Mouse (Mus musculus) thymus, adult 2 months (tissue): ENCODE measurements around the gene Ccdc106. TPM values are rescaled to one million over a fixed set of nuclear protein-coding genes. Genes with fewer than 3 reads are reported as not detected.

Source experiments
- DNase-seq: peaks from one replicate; pipeline ENCODE4 v3.0.0; 2021
- H3K27ac ChIP-seq: fragments of 200-500 bp; 2 replicates; pipeline ENCODE4 v1.5.1; 2012; ENCODE audit warnings: low read length, control low read depth; ENCODE audit not compliant: control insufficient read depth, insufficient read depth
- H3K27me3 ChIP-seq: fragments of 200-500 bp; 2 replicates; pipeline ENCODE4 v1.6.1; 2012; ENCODE audit warnings: mild to moderate bottlenecking, low read length, moderate library complexity, mixed read lengths; ENCODE audit not compliant: control insufficient read depth, insufficient read depth
- H3K36me3 ChIP-seq: fragments of 200-500 bp; 2 replicates; pipeline ENCODE4 v1.6.1; 2012; ENCODE audit warnings: mild to moderate bottlenecking, low read length, moderate library complexity; ENCODE audit not compliant: control insufficient read depth, insufficient read depth
- H3K4me1 ChIP-seq: fragments of 200-500 bp; replicated peaks from 2 replicates; pipeline ENCODE4 v1.6.1; 2012; ENCODE audit warnings: low read length; ENCODE audit not compliant: control insufficient read depth, insufficient read depth
- H3K4me3 ChIP-seq: fragments of 200-500 bp; 2 replicates; pipeline ENCODE4 v1.5.1; 2012; ENCODE audit warnings: mild to moderate bottlenecking, low read length, control low read depth, moderate library complexity; ENCODE audit not compliant: control insufficient read depth, insufficient read depth
- CTCF ChIP-seq: fragments of 200-500 bp; IDR thresholded peaks from 2 replicates; pipeline ENCODE4 v1.5.1; 2012; ENCODE audit warnings: mild to moderate bottlenecking, control low read depth, low read length, moderate library complexity, borderline replicate concordance; ENCODE audit not compliant: control insufficient read depth, poor library complexity, insufficient read depth; ENCODE audit errors: extremely low read depth
- POLR2A ChIP-seq: fragments of 200-500 bp; IDR thresholded peaks from 2 replicates; pipeline ENCODE4 v1.6.1; 2012; ENCODE audit warnings: mild to moderate bottlenecking, low read length, control low read depth, moderate library complexity; ENCODE audit not compliant: control insufficient read depth, poor library complexity, insufficient read depth; ENCODE audit errors: extremely low read depth
- WGBS: fragments of 180-500 bp; shearing (Covaris S2); methylation state at CpG from one replicate; pipeline ENCODE4 v1.1.7; 2018; 5-methylcytosine and 5-hydroxymethylcytosine counted together
- polyA plus RNA-seq: library from polyadenylated mRNA; depleted of rRNA; stranded (reverse); fragments of >200 nt; gene quantifications from 2 replicates; pipeline ENCODE4 v1.2.3, GENCODE M21; 2012

The Ccdc106 gene
- polyA plus RNA-seq, 1 experiment, result 0.97 TPM

DNA sequence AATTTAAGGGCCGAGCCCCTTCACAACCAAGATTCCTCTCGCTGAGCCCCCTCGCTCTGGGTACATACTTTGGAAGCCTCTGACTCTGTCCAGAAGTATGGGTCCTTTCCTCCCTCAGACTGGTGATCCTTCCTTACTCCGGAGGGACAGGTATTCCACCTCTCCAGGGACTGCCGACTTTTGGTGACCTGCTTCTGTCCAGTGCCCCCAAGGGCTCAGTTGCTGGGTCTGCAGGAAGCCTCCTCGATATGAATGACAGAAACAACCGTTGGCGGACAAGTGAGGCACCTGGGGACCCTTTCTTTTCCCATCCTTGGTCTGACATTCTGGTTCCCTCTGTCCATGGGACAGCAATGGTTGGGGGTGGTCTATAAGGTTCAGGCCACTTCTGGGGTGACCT, 37.0 kb downstream of the Ccdc106 start:
- Histone ChIP-seq H3K27ac (no peak overlapping the region), H3K27me3 (peaks cover 30% of the 10 kb centered on the region), H3K4me3 (no peak overlapping the region), H3K4me1 (peaks cover 25% of the 10 kb centered on the region), H3K36me3 (no peaks in the 10 kb centered on the region)
- DNase-seq, result no peak
- WGBS, result 58% methylated on average over 8 of the region's 8 CpGs
- TF ChIP-seq CTCF (no peak), POLR2A (no peak)

DNA sequence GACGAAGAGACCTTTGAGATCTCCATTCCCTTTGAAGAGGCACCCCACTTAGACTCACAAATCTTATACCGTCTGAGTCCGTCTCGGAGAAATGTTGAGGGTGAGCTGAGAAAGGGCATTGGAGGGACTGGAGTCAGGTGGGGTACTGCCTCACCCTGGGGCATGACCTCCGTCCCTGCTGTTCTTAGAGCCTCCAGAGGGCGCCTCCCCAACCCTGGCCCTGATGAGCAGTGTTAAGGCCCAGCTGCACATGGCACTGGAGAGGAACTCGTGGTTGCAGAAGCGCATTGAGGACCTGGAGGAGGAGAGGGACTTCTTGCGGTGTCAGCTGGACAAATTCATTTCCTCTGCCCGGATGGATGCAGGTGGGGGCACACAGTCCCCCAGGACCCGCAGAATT, 37.5 kb downstream of the Ccdc106 start:
- Histone ChIP-seq H3K27me3 (peaks cover 26% of the 10 kb centered on the region), H3K36me3 (no peaks in the 10 kb centered on the region), H3K4me3 (no peak overlapping the region), H3K4me1 (peaks cover 23% of the 10 kb centered on the region), H3K27ac (no peak overlapping the region)
- 35% methylated on average over 11 of the region's 11 CpGs for WGBS
- 0 out of 2 replicates have a peak, but pooled peaks have one; percentile 45 for TF ChIP-seq CTCF
- no peak for TF ChIP-seq POLR2A
- DNase-seq, result no peak

- peaks cover 18% of the 10 kb centered on the region; the same call in 1 of the 2 replicates for H3K27me3 ChIP-seq
- WGBS, result 93% methylated on average over 1 of the region's 1 CpGs
- no peak for TF ChIP-seq POLR2A
- TF ChIP-seq CTCF, result no peak
- no peak overlapping the region for H3K4me3 ChIP-seq
- no peaks in the 10 kb centered on the region for H3K36me3 ChIP-seq
- no peak overlapping the region for H3K27ac ChIP-seq
- H3K4me1 ChIP-seq, result peaks cover 17% of the 10 kb centered on the region
- DNase-seq, result no peak
Observed at GRCm38 (mm10) chr7:5058631-5059030, 38.3 kb downstream of the Ccdc106 start.

GRCm38 (mm10) chr7:5059421-5059820, 39.1 kb downstream of the Ccdc106 start:
- Histone ChIP-seq H3K36me3 (no peaks in the 10 kb centered on the region), H3K27ac (no peak overlapping the region), H3K27me3 (peaks cover 12% of the 10 kb centered on the region; the same call in 1 of the 2 replicates), H3K4me1 (peaks cover 18% of the 10 kb centered on the region), H3K4me3 (no peak overlapping the region)
- WGBS, result 92% methylated on average over 12 of the region's 12 CpGs
- DNase-seq, result no peak
- TF ChIP-seq POLR2A (no peak), CTCF (no peak)

GRCm38 (mm10) chr7:5060239-5060731, 39.9 kb downstream of the Ccdc106 start:
- 3% methylated on average over 27 of the region's 27 CpGs for WGBS
- no peaks in the 10 kb centered on the region for H3K36me3 ChIP-seq
- peak overlapping the region; percentile 57 for H3K4me3 ChIP-seq
- peaks cover 18% of the 10 kb centered on the region for H3K4me1 ChIP-seq
- H3K27ac ChIP-seq, result peak overlapping the region; percentile 68; the same call in 1 of the 2 replicates
- peak; percentile 65 for DNase-seq
- peaks cover 7% of the 10 kb centered on the region; the same call in 1 of the 2 replicates for H3K27me3 ChIP-seq
- TF ChIP-seq CTCF, result peak; percentile 45; the same call in 1 of the 2 replicates
- TF ChIP-seq POLR2A, result no peak

GRCm38 (mm10) chr7:5060944-5061773, 40.8 kb downstream of the Ccdc106 start:
- Histone ChIP-seq H3K36me3 (0 out of 2 replicates have a peak, but pooled peaks cover 1% of the 10 kb centered on the region), H3K4me3 (peak overlapping the region; percentile 85), H3K4me1 (peaks cover 18% of the 10 kb centered on the region), H3K27me3 (peaks cover 7% of the 10 kb centered on the region; the same call in 1 of the 2 replicates), H3K27ac (peak overlapping the region; percentile 97)
- peak; percentile 99 for DNase-seq
- TF ChIP-seq CTCF (peak; percentile 77), POLR2A (no peak; the same call in 1 of the 2 replicates)
- WGBS, result under 1% methylated on average over 60 of the region's 60 CpGs
